Mouse (Mus musculus) heart, postnatal 25 days (tissue): ENCODE results near the gene Tcf3. TPM values are rescaled to one million over a fixed set of nuclear protein-coding genes. Genes with fewer than 3 reads are reported as not detected.

ENCODE experiments used
- DNase-seq: peaks from one replicate; pipeline ENCODE4 v3.0.0; 2022; ENCODE audit warnings: low spot score
- intact Hi-C: fragments of 180-260 bp; cut with DNase I; formaldehyde crosslinking; loops from one replicate; pipeline ENCODE4 v1.15.1; 2025
- microRNA-seq: library from miRNA; unstranded; fragments of <30 nt; microRNA quantifications from one replicate; pipeline ENCODE4 v1.2.0, GENCODE M21; 2022
- total RNA-seq, 2 experiments: library from RNA; stranded (reverse); gene quantifications; 2 replicates each; pipeline ENCODE4 v1.2.3; 2021

The Tcf3 gene
- total RNA-seq, 2 experiments from 2014 or later, result 20.3 to 20.9 TPM

DNA sequence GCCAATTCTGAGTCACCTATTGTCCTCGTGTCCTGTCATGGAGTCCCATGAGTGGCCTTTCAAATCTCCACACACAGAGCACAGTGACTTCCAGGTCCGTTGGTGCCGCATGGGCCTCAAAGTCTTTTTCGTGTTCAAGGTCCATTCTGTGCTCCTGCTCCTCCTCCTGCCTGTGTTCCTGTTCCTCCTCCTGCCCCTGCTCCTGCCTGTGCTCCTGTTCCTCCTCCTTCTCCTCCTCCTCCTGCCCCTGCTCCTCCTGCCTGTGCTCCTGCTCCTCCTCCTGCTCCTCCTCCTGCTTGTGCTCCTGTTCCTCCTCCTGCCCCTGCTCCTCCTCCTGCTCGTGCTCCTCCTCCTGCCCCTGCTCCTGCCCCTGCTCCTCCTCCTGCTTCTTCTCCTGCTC lies 65.5 kb downstream of the Tcf3 start:
- intact Hi-C loops, result no loop called here
- DNase-seq, result no peak

DNA sequence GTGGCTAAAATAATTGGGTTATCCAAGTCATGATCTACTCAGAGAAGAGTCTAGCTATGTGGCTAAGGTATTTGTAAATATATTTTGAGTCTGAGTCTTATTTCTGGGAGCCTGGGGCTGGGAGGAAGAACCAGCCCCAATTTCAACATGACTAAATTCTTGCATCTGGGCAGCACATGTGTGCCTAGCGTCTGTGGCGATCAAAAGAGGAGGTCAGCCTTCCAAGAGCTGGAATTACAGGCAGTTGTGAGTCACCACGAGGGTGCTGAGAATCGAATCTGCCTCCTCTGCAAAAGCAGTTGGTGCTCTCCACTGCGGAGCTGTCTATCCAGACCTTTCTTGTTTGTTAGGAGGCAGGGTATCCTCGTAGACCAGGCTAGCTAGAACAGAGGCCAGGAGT lies 67.7 kb downstream of the Tcf3 start:
- intact Hi-C loops, result no loop called here
- no peak for DNase-seq

DNA sequence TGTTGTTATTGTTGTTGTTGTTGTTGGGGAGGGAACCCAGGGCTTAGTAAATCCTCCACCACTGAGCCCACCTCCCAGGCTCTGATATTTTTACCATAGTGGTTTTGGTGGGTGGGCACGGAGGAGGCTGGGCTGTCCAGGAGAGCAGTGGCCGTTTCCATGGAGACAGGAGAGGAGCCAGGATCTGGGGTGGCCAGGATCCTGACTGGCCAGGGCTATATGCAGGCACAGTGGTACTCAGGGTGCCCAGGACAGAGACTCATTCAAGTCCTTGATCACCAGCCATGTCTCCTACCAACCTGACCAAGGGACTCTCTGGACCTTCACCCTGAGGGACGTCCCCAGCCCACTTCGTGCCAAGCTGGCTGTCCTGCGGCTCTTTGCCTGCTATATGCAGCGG lies 69.7 kb downstream of the Tcf3 start:
- intact Hi-C loops, result no loop called here
- DNase-seq, result no peak

Small RNAs within 50 kb of the gene (microRNA-seq; reads per million reads assigned to microRNA genes)
- gene Gm22721, result not detected

Other genes starting within 250 kb of the Tcf3 start
- 10 to 100 TPM; 15.3 to 16.7 TPM for gene Mum1, start 207.2 kb downstream of the Tcf3 start, total RNA-seq
- gene Ndufs7, start 184.5 kb downstream of the Tcf3 start, total RNA-seq, result 100 to 1,000 TPM; 957 to 967 TPM
- gene Gamt, start 172.6 kb downstream of the Tcf3 start, total RNA-seq, result 1 to 10 TPM; 9.0 to 9.3 TPM
- gene Dazap1, start 172.2 kb downstream of the Tcf3 start, total RNA-seq, result 10 to 100 TPM; 55.0 to 69.6 TPM
- 100 to 1,000 TPM; 703 to 732 TPM for gene Rps15, start 141.2 kb downstream of the Tcf3 start, total RNA-seq
- gene Apc2, start 137.7 kb downstream of the Tcf3 start, total RNA-seq, result 1 to 10 TPM; 3.4 to 4.0 TPM
- 10 to 100 TPM; 11.4 to 13.8 TPM for gene 2310011J03Rik, start 113.1 kb downstream of the Tcf3 start, total RNA-seq
- gene Pcsk4, start 104.1 kb downstream of the Tcf3 start, total RNA-seq, result 1 to 10 TPM; 1.3 to 1.6 TPM
- 1 to 10 TPM; 1.9 to 2.1 TPM for gene Reep6, start 103.7 kb downstream of the Tcf3 start, total RNA-seq
- 10 to 100 TPM; 68.4 to 71.7 TPM for gene Adamtsl5, start 85.2 kb downstream of the Tcf3 start, total RNA-seq
- under 1 TPM; 0.18 to 0.36 TPM for gene Plk5, start 77.2 kb downstream of the Tcf3 start, total RNA-seq
- 1 to 10 TPM; 7.5 to 8.8 TPM for gene Mex3d, start 46.0 kb downstream of the Tcf3 start, total RNA-seq
- gene Mbd3, start 34.1 kb downstream of the Tcf3 start, total RNA-seq, result 10 to 100 TPM; 85.2 to 88.9 TPM
- gene Uqcr11, start 26.8 kb downstream of the Tcf3 start, total RNA-seq, result 1,000 to 10,000 TPM; 1,983 to 2,045 TPM
- gene Onecut3, start 61.2 kb upstream of the Tcf3 start, total RNA-seq, result under 1 TPM in 1 of 2 experiments, not detected in 1; 0.05 TPM
- gene Atp8b3, start 105.5 kb upstream of the Tcf3 start, total RNA-seq, result not detected
- 10 to 100 TPM; 11.1 to 12.2 TPM for gene Rexo1, start 127.9 kb upstream of the Tcf3 start, total RNA-seq
- 1 to 10 TPM; 3.0 to 4.5 TPM for gene Klf16, start 143.7 kb upstream of the Tcf3 start, total RNA-seq
- 10 to 100 TPM; 50.1 to 51.1 TPM for gene Abhd17a, start 156.7 kb upstream of the Tcf3 start, total RNA-seq
- gene Scamp4, start 169.2 kb upstream of the Tcf3 start, total RNA-seq, result 10 to 100 TPM; 21.0 to 21.7 TPM
- gene Adat3, start 169.2 kb upstream of the Tcf3 start, total RNA-seq, result 1 to 10 TPM in 1 of 2 experiments, under 1 TPM in 1; 0.84 to 1.2 TPM
- under 1 TPM; 0.52 to 0.59 TPM for gene Gm49322, start 172.4 kb upstream of the Tcf3 start, total RNA-seq
- 100 to 1,000 TPM; 116 TPM for gene Csnk1g2, start 189.2 kb upstream of the Tcf3 start, total RNA-seq
- gene Btbd2, start 223.4 kb upstream of the Tcf3 start, total RNA-seq, result 10 to 100 TPM; 41.5 to 45.8 TPM
- 100 to 1,000 TPM; 158 to 181 TPM for gene Mknk2, start 244.5 kb upstream of the Tcf3 start, total RNA-seq